Mouse (Mus musculus): ENCODE results near the gene Btbd11. TPM values are rescaled to one million over a fixed set of nuclear protein-coding genes. Genes with fewer than 3 reads are reported as not detected.

Btbd11 gene
- polyA plus RNA-seq, 1 experiment from 2014 or later = 4.4 TPM

- ATAC-seq (replicated peaks; ENCODE audit: insufficient number of reproducible peaks, low FRiP score, low TSS enrichment, low read depth) (no peak), DNase-seq (ENCODE audit: low spot score) (peak; percentile 72)
- WGBS = 26% methylated on average over 23 of the region's 23 CpGs
- peaks cover 2% of the 10 kb centered on the region for H3K4me1 ChIP-seq (ENCODE audit: control insufficient read depth, insufficient read depth, low read length)
- H3K4me2 ChIP-seq (ENCODE audit: low read depth, low read length) = peak overlapping the region; percentile 99
- H3K27ac ChIP-seq (replicated peaks; ENCODE audit: low read depth, low read length) = no peak overlapping the region
- H3K4me3 ChIP-seq (ENCODE audit: low read depth, low read length) = peak overlapping the region; percentile 62
- H3K9me3 ChIP-seq (replicated peaks; ENCODE audit: control insufficient read depth, low read length) = no peaks in the 10 kb centered on the region
- no peaks in the 10 kb centered on the region for H3K36me3 ChIP-seq (replicated peaks; ENCODE audit: control insufficient read depth, insufficient read depth, low read depth, low read length)
- H3K27me3 ChIP-seq (ENCODE audit: control insufficient read depth, insufficient read depth, low read length) = no peaks in the 10 kb centered on the region; the same call in 1 of the 2 replicates
- no peak overlapping the region; the same call in 1 of the 2 replicates for H3K9ac ChIP-seq (replicated peaks; ENCODE audit: low read length)
Observed at GRCm38 (mm10) chr10:85389286-85390139, 2.9 kb downstream of the Btbd11 start.

- no peak overlapping the region for H3K4me2 ChIP-seq (ENCODE audit: low read depth, low read length)
Observed at GRCm38 (mm10) chr10:85393016-85393415, 6.4 kb downstream of the Btbd11 start.

GRCm38 (mm10) chr10:85394558-85394957, 7.9 kb downstream of the Btbd11 start:
- Histone ChIP-seq H3K36me3 (replicated peaks; ENCODE audit: control insufficient read depth, insufficient read depth, low read depth, low read length) (no peaks in the 10 kb centered on the region), H3K4me1 (ENCODE audit: control insufficient read depth, insufficient read depth, low read length) (no peaks in the 10 kb centered on the region), H3K9ac (replicated peaks; ENCODE audit: low read length) (no peak overlapping the region), H3K9me3 (replicated peaks; ENCODE audit: control insufficient read depth, low read length) (no peaks in the 10 kb centered on the region), H3K27me3 (ENCODE audit: control insufficient read depth, insufficient read depth, low read length) (no peaks in the 10 kb centered on the region), H3K4me2 (ENCODE audit: low read depth, low read length) (no peak overlapping the region), H3K4me3 (ENCODE audit: low read depth, low read length) (no peak overlapping the region), H3K27ac (replicated peaks; ENCODE audit: low read depth, low read length) (no peak overlapping the region)
- 57% methylated on average over 4 of the region's 4 CpGs for WGBS
- ATAC-seq (replicated peaks; ENCODE audit: insufficient number of reproducible peaks, low FRiP score, low TSS enrichment, low read depth) = no peak
- no peak for DNase-seq (ENCODE audit: low spot score)

More at GRCm38 (mm10) chr10:85393016-85393415, 6.4 kb downstream of the Btbd11 start:
- WGBS = 70% methylated on average over 6 of the region's 6 CpGs
- Histone ChIP-seq H3K9me3 (replicated peaks; ENCODE audit: control insufficient read depth, low read length) (no peaks in the 10 kb centered on the region), H3K4me1 (ENCODE audit: control insufficient read depth, insufficient read depth, low read length) (peaks cover 2% of the 10 kb centered on the region), H3K9ac (replicated peaks; ENCODE audit: low read length) (no peak overlapping the region), H3K36me3 (replicated peaks; ENCODE audit: control insufficient read depth, insufficient read depth, low read depth, low read length) (no peaks in the 10 kb centered on the region), H3K27me3 (ENCODE audit: control insufficient read depth, insufficient read depth, low read length) (no peaks in the 10 kb centered on the region; the same call in 1 of the 2 replicates), H3K27ac (replicated peaks; ENCODE audit: low read depth, low read length) (no peak overlapping the region), H3K4me3 (ENCODE audit: low read depth, low read length) (no peak overlapping the region)
- DNase-seq (ENCODE audit: low spot score) = no peak
- ATAC-seq (replicated peaks; ENCODE audit: insufficient number of reproducible peaks, low FRiP score, low TSS enrichment, low read depth) = no peak

GRCm38 (mm10) chr10:85411120-85411519, 24.5 kb downstream of the Btbd11 start:
- Histone ChIP-seq H3K27me3 (ENCODE audit: control insufficient read depth, insufficient read depth, low read length) (no peaks in the 10 kb centered on the region), H3K36me3 (replicated peaks; ENCODE audit: control insufficient read depth, insufficient read depth, low read depth, low read length) (no peaks in the 10 kb centered on the region), H3K27ac (replicated peaks; ENCODE audit: low read depth, low read length) (no peak overlapping the region), H3K4me2 (ENCODE audit: low read depth, low read length) (no peak overlapping the region), H3K4me1 (ENCODE audit: control insufficient read depth, insufficient read depth, low read length) (no peaks in the 10 kb centered on the region), H3K9ac (replicated peaks; ENCODE audit: low read length) (no peak overlapping the region), H3K4me3 (ENCODE audit: low read depth, low read length) (no peak overlapping the region), H3K9me3 (replicated peaks; ENCODE audit: control insufficient read depth, low read length) (no peaks in the 10 kb centered on the region)
- no peak for DNase-seq (ENCODE audit: low spot score)
- WGBS = 85% methylated on average over 3 of the region's 3 CpGs
- ATAC-seq (replicated peaks; ENCODE audit: insufficient number of reproducible peaks, low FRiP score, low TSS enrichment, low read depth) = no peak

- H3K9me3 ChIP-seq (replicated peaks; ENCODE audit: control insufficient read depth, low read length) = no peaks in the 10 kb centered on the region
- H3K4me1 ChIP-seq (ENCODE audit: control insufficient read depth, insufficient read depth, low read length) = no peaks in the 10 kb centered on the region
- ATAC-seq (replicated peaks; ENCODE audit: insufficient number of reproducible peaks, low FRiP score, low TSS enrichment, low read depth) (no peak), DNase-seq (ENCODE audit: low spot score) (no peak)
- no peak overlapping the region for H3K9ac ChIP-seq (replicated peaks; ENCODE audit: low read length)
- no peak overlapping the region for H3K4me2 ChIP-seq (ENCODE audit: low read depth, low read length)
- H3K4me3 ChIP-seq (ENCODE audit: low read depth, low read length) = no peak overlapping the region
- H3K27me3 ChIP-seq (ENCODE audit: control insufficient read depth, insufficient read depth, low read length) = no peaks in the 10 kb centered on the region
- no peak overlapping the region for H3K27ac ChIP-seq (replicated peaks; ENCODE audit: low read depth, low read length)
- WGBS = 69% methylated on average over 15 of the region's 15 CpGs
- H3K36me3 ChIP-seq (replicated peaks; ENCODE audit: control insufficient read depth, insufficient read depth, low read depth, low read length) = no peaks in the 10 kb centered on the region
Observed at GRCm38 (mm10) chr10:85420851-85421628, 34.4 kb downstream of the Btbd11 start.

GRCm38 (mm10) chr10:85421629-85422012, 35.0 kb downstream of the Btbd11 start:
- Histone ChIP-seq H3K27ac (replicated peaks; ENCODE audit: low read depth, low read length) (no peak overlapping the region), H3K27me3 (ENCODE audit: control insufficient read depth, insufficient read depth, low read length) (no peaks in the 10 kb centered on the region), H3K4me2 (ENCODE audit: low read depth, low read length) (no peak overlapping the region), H3K36me3 (replicated peaks; ENCODE audit: control insufficient read depth, insufficient read depth, low read depth, low read length) (no peaks in the 10 kb centered on the region), H3K9ac (replicated peaks; ENCODE audit: low read length) (no peak overlapping the region), H3K4me3 (ENCODE audit: low read depth, low read length) (no peak overlapping the region), H3K4me1 (ENCODE audit: control insufficient read depth, insufficient read depth, low read length) (no peaks in the 10 kb centered on the region), H3K9me3 (replicated peaks; ENCODE audit: control insufficient read depth, low read length) (no peaks in the 10 kb centered on the region)
- WGBS = 74% methylated on average over 4 of the region's 4 CpGs
- DNase-seq (ENCODE audit: low spot score) (no peak), ATAC-seq (replicated peaks; ENCODE audit: insufficient number of reproducible peaks, low FRiP score, low TSS enrichment, low read depth) (no peak)

GRCm38 (mm10) chr10:85425756-85426155, 39.1 kb downstream of the Btbd11 start:
- H3K4me1 ChIP-seq (ENCODE audit: control insufficient read depth, insufficient read depth, low read length) = no peaks in the 10 kb centered on the region
- DNase-seq (ENCODE audit: low spot score) = no peak
- no peaks in the 10 kb centered on the region for H3K9me3 ChIP-seq (replicated peaks; ENCODE audit: control insufficient read depth, low read length)
- ATAC-seq (replicated peaks; ENCODE audit: insufficient number of reproducible peaks, low FRiP score, low TSS enrichment, low read depth) = no peak
- H3K36me3 ChIP-seq (replicated peaks; ENCODE audit: control insufficient read depth, insufficient read depth, low read depth, low read length) = no peaks in the 10 kb centered on the region
- H3K9ac ChIP-seq (replicated peaks; ENCODE audit: low read length) = no peak overlapping the region
- H3K4me2 ChIP-seq (ENCODE audit: low read depth, low read length) = no peak overlapping the region
- no peak overlapping the region for H3K27ac ChIP-seq (replicated peaks; ENCODE audit: low read depth, low read length)
- WGBS = 70% methylated on average over 2 of the region's 2 CpGs
- no peaks in the 10 kb centered on the region for H3K27me3 ChIP-seq (ENCODE audit: control insufficient read depth, insufficient read depth, low read length)
- H3K4me3 ChIP-seq (ENCODE audit: low read depth, low read length) = no peak overlapping the region

- no peak overlapping the region for H3K27ac ChIP-seq (replicated peaks; ENCODE audit: low read depth, low read length)
- H3K4me2 ChIP-seq (ENCODE audit: low read depth, low read length) = no peak overlapping the region
- no peaks in the 10 kb centered on the region for H3K9me3 ChIP-seq (replicated peaks; ENCODE audit: control insufficient read depth, low read length)
- H3K9ac ChIP-seq (replicated peaks; ENCODE audit: low read length) = no peak overlapping the region
- ATAC-seq (replicated peaks; ENCODE audit: insufficient number of reproducible peaks, low FRiP score, low TSS enrichment, low read depth) = no peak
- no peak for DNase-seq (ENCODE audit: low spot score)
- no peaks in the 10 kb centered on the region for H3K36me3 ChIP-seq (replicated peaks; ENCODE audit: control insufficient read depth, insufficient read depth, low read depth, low read length)
- 77% methylated on average over 3 of the region's 3 CpGs for WGBS
- H3K27me3 ChIP-seq (ENCODE audit: control insufficient read depth, insufficient read depth, low read length) = no peaks in the 10 kb centered on the region
- H3K4me3 ChIP-seq (ENCODE audit: low read depth, low read length) = no peak overlapping the region
- no peaks in the 10 kb centered on the region for H3K4me1 ChIP-seq (ENCODE audit: control insufficient read depth, insufficient read depth, low read length)
Observed at GRCm38 (mm10) chr10:85437217-85437616, 50.6 kb downstream of the Btbd11 start.
